Mouse (Mus musculus): ENCODE results near the gene Mpl.

The Mpl gene

GRCm38 (mm10) chr4:118427415-118427767 is 29.9 kb downstream of the Mpl start:
- no peak for DNase-seq

- DNase-seq: no peak
These were observed 31.9 kb downstream of the Mpl start for GRCm38 (mm10) chr4:118425374-118425773.

GRCm38 (mm10) chr4:118424541-118425160 is 32.7 kb downstream of the Mpl start:
- no peak for DNase-seq

GRCm38 (mm10) chr4:118421384-118421783 is 35.9 kb downstream of the Mpl start:
- DNase-seq: no peak

GRCm38 (mm10) chr4:118417112-118417797 is 40.1 kb downstream of the Mpl start:
- no peak for DNase-seq

GRCm38 (mm10) chr4:118416329-118416728 is 41.0 kb downstream of the Mpl start:
- DNase-seq: no peak

GRCm38 (mm10) chr4:118415779-118416178 is 41.5 kb downstream of the Mpl start:
- DNase-seq: no peak

- peak; percentile 49 to 50 for DNase-seq
These were observed 43.8 kb downstream of the Mpl start for GRCm38 (mm10) chr4:118413553-118413952.

- DNase-seq: no peak
These were observed 46.4 kb downstream of the Mpl start for GRCm38 (mm10) chr4:118410871-118411270.

GRCm38 (mm10) chr4:118409142-118409900 is 48.0 kb downstream of the Mpl start, which contains the start of the genes Szt2 and Med8:
Gene Szt2 (minus strand): TSS chr4:118409273.
Gene Med8 (plus strand): TSS chr4:118409337.
- peak; percentile 90 for DNase-seq

- no peak for DNase-seq
These were observed 54.6 kb downstream of the Mpl start for GRCm38 (mm10) chr4:118402701-118403100.

- no peak for DNase-seq
These were observed 55.4 kb downstream of the Mpl start for GRCm38 (mm10) chr4:118401918-118402317.

- DNase-seq: no peak
These were observed 55.9 kb downstream of the Mpl start for GRCm38 (mm10) chr4:118401421-118401820.

- DNase-seq: no peak
These were observed 58.9 kb downstream of the Mpl start for GRCm38 (mm10) chr4:118398400-118398799.

- no peak for DNase-seq
These were observed 60.9 kb downstream of the Mpl start for GRCm38 (mm10) chr4:118396433-118396832.

GRCm38 (mm10) chr4:118395289-118395688 is 62.0 kb downstream of the Mpl start:
- DNase-seq: no peak

GRCm38 (mm10) chr4:118394505-118394904 is 62.8 kb downstream of the Mpl start:
- no peak for DNase-seq
